Mouse (Mus musculus): ENCODE results near the gene Mto1.
"Not testable (repeated sequence)": the region's sequence is repeated elsewhere in the genome, so short reads cannot be mapped to it uniquely, and the experiment has no call there.

DNA sequence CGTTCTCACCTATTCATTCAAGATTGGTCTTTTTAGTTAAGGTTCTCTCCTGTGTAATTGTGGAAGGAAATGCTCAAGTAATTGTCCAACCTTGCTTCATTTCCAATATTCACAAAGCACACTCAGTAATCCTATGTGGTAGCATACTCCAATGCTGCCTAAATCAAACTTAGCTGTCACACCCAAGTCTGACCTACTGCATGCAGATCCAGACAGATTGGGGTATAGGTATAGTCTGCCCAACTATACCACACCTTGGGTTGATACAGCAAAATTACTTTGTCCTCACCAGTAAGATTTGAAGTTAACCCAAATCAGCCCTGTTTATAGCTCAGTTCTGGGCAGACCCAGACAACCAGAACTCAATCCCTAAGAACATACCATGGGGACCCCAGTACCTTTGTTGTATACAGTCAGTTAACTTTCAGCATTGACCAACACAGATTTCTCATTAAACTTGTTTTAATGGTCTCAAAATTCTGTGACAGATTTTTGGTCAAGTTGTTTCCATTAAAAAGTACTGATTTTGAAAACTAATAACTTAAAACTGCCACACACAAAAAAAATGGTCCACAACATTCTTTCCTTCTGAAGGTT lies 30.1 kb downstream of the Mto1 start:
- TF ChIP-seq POLR2A (IDR thresholded peaks at IDR 0.05; ENCODE audit: borderline replicate concordance, insufficient read depth, low read length); CTCF (IDR thresholded peaks at IDR 0.05; ENCODE audit: borderline replicate concordance, insufficient read depth, low read depth, low read length): not testable (repeated sequence)

Data from cerebellum, adult 2 months (tissue).